Mouse (Mus musculus): ENCODE data around the gene Cyp11a1. TPM values are rescaled to one million over a fixed set of nuclear protein-coding genes. Genes with fewer than 3 reads are reported as not detected.

Gene Cyp11a1
- polyA plus RNA-seq, 2 experiments from 2014 or later: not detected

DNA sequence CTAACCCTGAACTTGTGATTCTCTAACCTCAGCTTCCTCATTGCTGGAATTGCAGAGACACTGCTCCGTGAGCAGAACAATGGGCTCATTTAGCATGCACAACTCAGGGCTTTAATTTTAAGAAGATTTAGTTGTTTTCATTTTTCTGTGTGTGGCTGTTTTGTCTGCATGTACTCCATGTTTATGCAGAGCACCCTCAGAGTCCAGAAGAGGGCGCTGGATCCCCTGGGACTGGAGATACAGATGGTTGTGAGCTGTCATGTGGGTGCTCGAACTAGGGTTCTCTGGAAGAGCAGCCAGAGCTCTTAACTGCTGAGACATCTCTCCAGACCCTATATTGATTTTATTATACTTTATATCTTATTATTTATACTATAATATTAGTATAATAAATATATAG lies 3.4 kb downstream of the Cyp11a1 start:
- no peak for ATAC-seq

DNA sequence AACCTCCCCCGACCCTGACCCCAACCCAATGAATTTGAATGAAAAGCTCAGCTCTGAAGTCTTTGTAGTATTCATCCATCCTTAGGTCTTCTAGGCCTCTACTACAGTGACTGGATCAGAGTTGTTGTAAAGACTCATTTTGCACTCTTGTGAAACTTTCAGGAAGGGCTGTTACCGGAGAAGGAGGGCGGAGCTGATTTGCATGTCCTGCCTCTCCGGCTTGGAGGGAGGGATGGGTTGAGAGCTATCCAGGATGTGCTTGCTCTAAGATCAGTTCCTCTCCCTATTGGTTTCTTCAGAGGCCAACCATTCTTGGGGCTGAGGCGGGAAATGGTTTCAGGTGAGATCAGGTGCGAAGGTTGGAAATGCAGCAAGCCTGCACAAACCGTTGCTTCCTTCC lies 4.8 kb downstream of the Cyp11a1 start:
- no peak for ATAC-seq

DNA sequence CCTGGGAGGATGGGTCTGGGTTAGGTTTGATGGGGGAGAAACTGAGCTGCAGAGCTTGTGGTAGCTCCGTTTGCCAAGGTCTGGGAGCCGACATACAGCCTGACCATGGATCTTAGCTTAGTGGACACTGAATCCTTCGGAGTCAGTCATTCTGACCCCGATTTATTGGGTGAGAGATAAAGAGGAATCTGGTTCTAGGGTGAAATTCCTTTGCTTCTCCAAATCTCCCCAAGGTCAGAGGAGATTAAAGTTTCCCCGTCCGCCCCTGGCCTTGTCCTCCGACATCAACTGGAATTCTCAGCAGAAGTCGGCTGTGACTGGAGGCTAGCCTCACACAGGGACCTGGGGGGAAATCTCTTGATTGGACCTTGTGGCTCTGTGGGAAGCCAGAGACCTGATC lies 5.3 kb downstream of the Cyp11a1 start:
- ATAC-seq: no peak

DNA sequence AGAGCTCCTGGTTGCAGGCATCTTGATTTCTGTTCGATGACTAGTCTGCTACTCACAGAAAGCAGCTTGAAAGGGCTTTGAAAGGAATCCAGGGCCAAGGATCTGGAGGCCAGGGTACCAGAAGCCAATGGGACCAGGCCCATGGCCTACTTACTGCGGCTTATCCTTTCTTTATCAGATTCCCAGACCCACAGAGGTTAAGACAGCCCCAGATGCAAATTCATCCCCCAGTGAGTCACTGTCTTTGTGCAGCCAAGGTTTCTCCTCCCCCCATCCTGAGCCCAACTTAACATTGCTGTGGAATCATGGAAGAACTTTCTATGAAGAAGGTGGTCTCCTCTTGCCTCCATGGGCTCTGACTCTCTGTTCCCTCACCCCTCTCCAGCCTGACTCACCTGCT lies 6.3 kb downstream of the Cyp11a1 start:
- no peak for ATAC-seq

DNA sequence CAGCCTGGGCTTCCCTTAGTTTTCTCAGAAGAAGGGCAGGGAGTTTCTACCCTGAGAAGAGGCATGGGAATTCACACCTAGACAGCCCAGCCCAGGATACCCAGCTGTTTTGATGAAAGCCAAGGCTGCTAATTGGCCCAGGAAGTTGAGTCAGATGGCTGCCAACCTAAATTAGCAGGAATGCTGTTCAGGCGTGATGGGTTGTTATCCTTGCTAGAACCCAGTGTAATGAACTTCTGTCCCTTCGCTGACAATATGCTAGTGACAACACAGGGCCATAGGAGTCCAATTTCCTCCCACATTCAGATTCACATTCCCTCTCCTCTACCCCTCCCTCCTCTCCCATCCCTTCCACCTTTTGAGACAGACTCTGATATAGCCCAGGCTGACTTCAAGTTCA lies 6.7 kb downstream of the Cyp11a1 start:
- no peak for ATAC-seq

DNA sequence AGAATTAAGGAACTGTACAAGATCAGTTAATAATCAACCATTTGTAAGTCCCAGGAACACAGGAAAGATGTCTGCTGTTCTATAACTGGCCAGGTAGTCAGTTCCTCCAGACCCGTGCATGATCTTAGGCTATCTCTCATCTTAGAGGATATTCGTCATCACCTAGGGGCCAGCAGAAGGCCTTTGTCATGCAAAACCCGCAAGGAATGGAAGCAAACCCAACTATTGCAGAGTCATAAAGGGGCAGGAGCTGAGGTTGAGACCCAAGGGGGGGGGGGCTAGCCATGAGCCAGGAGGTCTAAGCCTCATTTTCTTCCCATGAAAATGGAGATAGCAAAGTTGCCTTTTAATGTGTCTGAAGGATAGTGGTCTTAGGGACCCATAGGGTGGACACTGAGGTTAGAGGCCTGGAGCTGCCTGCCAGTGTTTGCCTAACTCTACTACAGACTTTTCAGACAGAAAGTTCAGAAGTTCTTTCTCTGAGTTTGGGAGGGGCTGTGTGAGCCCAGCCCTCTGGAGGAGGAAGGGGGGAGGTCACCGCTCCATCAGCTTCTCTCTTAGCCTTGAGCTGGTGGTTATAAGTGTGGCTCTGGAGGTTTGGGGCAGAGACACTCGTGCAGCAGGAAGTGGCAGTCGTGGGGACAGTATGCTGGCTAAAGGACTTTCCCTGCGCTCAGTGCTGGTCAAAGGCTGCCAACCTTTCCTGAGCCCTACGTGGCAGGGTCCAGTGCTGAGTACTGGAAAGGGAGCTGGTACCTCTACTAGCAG lies 8.4 kb downstream of the Cyp11a1 start:
- ATAC-seq: no peak

DNA sequence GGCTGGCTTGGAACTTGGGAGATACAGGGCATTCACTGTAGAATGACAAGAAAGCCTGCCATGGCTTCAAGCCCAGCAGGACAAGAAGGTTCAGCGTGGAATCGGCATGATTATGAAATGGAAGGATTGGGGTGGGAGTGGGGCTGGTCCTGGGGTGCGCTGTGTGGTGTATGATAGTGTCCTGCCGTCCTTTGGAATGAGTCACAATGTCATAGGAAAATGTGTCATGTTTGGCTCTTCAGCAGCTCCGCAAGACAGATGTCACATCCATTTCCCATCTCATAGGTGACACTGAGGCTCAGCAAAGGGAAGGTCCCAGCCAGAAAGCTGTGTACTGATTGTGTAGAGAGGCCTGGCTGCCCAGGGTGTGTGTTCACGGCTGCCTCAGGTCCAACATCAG lies 9.6 kb downstream of the Cyp11a1 start:
- ATAC-seq: no peak

DNA sequence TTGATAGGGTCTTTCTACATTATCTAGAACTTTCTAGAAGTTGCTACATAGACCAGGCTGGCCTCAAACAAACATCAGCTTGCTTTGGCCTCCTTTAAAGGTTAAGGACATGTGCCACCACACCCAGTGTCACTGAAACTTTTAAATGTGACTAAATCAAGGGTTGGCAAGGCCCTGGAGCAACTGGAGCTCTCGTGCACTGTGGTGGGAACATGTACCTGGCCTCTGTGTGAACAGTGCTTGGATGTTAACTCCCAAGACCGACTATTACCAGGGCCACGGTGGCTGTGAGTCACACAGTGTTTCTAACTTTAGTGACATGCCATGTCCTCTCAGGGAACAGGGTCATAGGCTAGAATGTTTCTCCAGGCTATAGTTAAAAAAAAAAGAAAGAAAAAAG lies 10.8 kb downstream of the Cyp11a1 start:
- ATAC-seq: no peak

DNA sequence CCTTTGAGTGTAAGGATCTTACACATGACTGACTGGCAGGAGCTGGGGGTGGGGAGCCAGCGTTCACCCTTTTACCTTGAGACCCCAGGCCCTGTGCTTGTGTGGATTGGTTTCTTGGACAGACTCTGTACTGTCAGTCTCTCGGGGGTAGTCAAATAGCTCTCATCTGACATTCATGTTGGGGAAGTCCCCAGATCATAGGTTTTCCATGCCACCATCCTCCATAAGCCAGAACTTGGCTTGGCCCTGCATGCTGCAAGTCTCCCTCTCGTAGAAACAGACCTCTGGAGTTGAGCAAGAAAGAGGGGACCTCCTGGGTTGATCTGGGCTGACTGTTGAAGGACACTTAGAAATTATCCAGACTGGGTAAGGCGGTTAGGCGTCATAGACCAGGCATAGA lies 12.2 kb downstream of the Cyp11a1 start:
- ATAC-seq: no peak

DNA sequence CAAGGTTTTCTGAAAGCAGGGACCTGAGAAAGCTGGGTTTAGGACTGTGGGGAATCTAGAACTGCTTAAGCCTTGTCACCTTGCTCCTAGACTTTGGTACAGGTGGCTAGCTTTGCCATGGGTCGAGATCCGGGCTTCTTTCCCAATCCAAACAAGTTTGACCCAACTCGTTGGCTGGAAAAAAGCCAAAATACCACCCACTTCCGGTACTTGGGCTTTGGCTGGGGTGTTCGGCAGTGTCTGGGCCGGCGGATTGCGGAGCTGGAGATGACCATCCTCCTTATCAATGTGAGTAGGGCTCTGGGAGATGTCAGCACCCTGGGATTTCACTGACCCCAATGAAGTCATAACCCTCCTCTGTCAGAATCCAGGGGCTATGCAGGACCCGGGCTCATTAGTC lies 19.8 kb downstream of the Cyp11a1 start:
- no peak for ATAC-seq

DNA sequence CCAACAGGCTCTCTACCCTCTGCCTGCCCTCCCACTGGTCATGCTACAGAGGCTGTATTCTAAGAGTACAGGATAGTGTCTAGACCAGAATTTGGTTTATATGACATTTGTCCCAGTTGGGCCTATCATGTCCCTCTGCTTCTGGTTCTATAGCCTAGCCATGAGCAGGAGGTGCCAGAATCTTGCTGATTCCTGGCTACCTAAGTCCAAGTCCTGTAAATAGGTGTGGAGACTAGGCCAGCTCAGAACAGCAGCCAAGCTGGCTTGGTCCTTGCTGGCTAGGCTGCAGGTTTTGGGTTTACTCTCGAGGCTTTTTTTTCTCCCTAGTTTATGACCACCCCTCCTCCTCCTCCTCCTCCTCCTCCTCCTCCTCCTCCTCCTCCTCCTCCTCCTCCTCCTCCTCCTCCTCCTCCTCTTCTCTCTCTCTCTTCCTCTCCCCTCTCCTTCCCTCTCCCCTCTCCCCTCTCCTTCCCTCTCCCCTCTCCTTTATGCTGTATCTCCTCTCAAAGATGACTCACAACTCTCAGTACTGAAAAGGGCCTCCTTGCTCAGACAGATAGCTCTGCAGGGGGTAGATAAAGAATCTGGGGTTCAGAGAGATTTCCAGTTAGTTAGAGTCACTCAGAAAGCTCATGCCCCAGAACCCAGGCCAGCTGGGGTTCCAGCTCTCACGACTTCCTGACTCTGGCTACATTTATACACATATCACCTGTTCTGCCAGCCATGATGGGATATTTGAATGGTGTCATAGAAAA lies 21.4 kb downstream of the Cyp11a1 start:
- no peak for ATAC-seq

DNA sequence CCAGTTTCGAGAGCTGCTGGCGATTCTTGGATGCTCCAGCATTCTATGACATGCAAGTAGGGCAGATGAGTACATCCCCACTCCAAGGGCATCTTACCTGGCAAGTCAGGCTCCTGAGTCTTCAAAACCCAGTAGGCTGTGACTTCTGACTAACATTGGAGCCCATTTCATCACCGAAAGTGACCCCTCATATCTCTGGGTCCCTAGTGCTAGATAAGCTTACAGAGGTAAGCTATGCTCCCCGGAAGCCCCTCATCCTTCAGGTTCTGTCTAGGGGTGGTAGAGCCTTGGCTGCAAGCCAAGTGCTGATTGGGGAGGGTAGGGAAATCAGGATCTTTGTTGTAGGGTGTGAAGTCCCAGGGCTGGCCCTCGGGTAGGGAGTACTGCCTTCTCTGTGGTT lies 22.6 kb downstream of the Cyp11a1 start:
- ATAC-seq: no peak

DNA sequence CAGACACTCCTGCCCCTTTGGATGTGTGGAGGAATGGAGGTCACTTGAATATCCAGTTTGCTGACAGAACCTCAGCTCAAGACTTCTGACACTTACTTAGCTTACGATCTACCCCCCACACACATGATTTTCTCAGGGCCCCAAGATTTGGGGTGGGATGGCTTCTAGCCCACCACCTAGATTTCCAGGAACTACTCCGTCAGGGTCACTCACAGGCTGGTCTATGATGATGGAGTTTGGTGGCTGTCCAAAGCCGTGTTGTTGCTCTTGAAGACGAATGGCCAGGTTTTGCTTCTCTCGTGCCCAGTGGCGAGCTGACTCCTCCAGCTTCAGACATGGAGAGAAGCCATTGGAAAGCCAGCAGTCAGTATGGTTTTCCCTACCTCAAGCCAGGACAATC lies 23.4 kb downstream of the Cyp11a1 start:
- no peak for ATAC-seq

DNA sequence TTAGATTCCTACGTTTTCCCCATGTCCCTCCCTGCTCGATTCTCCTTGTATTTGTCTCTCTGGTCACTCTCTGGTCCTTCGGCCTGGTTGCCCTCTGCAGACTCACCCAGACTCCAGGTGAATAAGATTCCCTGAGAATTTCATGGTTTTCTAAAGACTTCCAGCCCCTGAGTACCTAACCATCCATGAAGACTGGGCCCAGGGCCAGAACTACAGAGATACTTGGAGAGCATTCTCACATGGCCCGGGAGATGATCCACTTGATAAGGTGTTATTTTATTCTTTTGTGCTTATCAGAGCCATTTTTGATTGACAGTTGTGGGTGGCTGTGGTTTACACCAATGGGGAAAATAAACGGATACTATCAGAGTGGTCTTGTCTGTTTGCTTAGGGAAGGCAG lies 25.7 kb downstream of the Cyp11a1 start:
- ATAC-seq: no peak

DNA sequence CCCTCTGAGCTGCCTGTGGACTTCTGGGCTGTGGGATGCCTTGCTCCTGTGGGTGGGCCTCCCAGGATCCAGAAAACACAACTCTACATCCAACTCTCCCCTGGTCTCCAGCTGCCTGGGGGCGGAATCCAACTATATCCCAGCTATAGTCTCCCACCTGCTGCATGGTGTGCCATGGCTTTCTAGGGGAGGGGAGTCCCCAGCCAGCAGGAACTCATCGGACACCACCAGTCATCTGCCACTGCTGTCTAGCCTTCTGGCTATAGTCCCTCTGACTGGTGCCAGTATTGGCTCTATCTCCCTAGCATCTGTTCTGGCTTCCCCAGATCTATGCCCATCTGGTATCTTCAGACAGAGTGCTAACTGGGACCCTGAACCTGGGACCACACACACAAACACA lies 29.3 kb downstream of the Cyp11a1 start:
- no peak for ATAC-seq

DNA sequence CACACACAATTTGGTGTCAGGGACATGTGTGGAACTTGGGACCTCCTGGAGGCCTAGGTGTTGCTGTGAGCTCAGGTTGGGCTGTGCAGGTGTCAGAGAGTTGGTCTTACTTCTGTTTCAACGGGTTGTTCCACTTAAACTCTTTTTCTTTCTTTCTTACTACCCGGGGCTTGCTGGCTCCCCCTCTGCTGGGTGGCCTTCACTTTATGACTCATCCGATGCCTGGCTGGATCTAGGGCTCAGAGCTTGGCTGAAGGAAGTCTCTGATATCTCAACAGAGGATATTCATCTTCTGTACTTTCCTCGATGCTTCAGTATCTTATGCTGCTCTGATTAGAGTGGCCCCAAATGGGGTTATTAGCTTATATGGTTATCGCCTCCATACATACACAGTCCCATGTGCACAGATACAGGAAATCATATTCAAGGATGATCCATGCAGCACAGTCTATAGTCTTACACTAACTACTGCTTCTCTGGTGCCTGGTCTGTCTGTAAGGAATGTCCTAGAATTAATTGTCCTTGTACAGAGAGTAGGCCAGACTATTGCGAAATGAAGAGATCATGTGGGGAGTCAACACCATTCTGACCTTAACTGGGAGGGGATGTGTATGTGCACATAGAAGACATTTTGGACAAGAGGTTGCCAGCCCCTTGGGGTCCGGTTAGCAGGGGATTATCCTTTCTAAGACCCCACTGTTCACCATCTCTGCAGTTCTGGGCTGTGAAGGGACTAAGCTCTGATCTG lies 29.9 kb downstream of the Cyp11a1 start:
- ATAC-seq: no peak

DNA sequence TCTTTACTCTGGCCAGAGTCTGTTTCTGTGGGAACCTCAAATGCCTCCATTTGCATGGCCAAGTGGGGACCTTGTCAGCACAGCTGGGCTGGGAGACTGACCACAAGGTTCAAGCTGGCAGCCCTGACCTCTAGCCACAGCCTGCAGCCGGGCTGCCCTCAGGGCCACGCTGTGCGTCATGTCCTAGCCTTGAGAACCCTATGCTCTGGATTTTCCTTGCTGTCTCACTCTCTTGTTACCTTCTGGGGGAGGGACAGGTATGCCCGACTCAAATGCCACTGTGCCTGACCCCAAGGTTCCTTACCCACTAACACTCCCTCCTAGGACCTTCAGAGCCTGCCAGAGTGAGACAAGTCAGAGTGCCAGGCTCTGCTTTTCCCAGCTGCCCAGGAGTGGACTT lies 30.8 kb downstream of the Cyp11a1 start:
- ATAC-seq: no peak

DNA sequence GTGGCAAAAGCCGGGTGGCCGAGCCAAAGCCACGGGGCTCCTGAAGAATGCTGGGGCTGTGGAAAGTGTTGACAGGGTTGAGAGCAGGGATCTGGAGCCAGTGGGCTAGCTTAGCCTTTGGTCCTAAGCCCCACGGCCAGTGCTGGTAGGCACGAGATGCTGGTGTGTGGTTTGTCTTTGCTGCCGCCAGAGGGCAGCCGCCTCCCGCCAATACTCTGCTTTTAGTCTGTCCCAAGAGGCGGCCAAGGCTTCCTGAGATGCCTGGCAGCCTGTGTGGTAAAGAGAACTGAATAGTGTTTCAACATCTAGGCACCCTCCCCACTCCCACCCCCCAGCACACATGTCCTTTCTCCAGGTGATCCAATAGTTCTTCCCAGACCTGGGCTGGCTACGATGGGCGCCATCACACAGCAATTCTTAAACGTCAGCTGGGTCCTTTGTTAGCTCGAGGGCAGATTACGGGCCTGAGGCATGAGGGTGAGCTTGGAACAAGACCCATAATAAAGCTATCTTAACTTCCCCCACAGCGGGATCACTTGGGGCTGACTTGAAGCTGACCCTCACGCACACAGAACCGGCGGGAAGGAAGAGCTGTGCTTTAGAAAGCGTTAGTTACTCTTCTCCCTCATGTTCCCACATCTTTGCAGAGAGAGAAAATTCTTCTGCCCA lies 32.4 kb downstream of the Cyp11a1 start:
- no peak for ATAC-seq

DNA sequence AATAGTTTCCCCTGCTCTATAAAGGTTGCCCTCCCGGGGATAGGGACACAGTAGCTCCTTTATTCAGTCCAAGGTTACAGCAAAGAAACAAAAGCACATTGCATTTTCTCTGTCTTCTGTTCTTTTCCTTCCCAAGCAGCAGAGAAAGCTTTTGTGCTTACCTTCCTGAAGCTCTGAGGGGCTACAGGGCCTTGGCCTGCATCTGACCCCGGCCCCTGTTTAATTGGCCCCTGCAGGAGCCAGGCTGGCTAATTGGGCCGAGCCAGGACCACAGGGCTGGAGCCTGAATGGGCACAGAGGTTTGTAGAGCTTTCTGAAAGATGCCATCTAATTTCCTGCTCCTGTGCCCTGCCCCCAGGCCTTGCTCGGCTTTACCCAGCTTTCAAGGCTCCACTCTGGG lies 34.8 kb downstream of the Cyp11a1 start:
- no peak for ATAC-seq

DNA sequence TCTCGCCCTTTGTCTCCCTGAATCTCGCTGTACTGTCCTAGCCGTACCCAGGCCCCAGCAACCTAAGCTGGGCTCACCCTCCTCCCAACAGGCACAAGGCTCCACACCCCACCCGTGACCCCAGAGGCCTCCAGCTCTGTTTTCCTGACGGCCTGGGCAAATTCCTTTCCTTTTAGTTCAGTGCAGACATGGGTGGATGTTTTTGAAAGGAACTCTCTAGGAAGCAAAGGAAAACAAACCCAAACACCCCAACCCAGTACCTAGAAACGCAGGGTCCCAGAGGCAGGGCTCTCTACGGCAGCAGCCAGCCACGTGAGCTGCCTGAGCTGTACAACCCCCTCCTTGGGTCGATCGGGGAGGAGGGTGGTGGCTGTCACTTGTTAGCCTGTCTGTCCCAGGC lies 36.2 kb downstream of the Cyp11a1 start:
- ATAC-seq: no peak

DNA sequence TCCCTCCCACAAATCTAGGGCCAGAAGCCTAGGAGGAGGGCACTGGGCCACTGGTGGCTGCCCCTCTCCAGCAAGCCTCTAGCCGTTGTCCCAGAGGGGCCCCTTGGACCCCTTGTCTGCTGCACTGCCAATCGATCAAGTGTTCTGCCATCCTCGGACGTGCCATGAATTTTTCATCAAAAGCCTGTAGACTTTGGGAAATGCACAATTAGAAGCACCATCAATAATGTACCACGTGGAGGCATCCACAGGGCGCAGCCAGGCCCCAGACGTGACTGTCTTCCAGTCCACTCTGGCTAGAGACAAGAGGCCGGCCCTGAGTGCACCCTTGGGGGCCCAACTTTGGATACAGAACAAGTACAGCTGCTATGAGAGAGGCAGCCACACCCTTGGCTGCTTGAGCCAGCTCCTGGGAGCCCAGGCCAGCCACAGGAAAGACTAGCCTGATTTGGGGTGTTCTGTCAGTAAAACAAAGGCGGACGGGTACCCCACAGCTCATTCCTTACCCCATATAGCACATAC lies 37.3 kb downstream of the Cyp11a1 start:
- no peak for ATAC-seq

DNA sequence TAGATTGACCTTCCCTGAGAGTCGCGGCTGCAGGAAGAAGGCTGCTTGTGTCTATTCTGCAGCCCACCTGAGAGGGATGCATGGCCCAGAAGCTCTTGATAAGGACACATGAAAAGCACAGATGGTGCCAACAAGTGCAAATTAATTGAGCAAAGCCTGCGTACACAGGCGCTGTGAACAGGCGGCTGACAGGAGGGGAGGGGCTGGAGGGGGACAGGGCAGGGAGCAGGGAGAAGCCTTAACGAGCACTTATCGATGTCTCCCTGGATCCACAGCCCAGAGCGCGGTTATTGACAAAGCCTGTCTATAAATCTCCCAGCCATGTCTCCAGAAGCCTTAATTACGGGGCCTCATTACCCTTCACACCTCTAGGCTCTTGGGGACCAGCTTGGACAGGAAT lies 38.6 kb downstream of the Cyp11a1 start:
- no peak for ATAC-seq

DNA sequence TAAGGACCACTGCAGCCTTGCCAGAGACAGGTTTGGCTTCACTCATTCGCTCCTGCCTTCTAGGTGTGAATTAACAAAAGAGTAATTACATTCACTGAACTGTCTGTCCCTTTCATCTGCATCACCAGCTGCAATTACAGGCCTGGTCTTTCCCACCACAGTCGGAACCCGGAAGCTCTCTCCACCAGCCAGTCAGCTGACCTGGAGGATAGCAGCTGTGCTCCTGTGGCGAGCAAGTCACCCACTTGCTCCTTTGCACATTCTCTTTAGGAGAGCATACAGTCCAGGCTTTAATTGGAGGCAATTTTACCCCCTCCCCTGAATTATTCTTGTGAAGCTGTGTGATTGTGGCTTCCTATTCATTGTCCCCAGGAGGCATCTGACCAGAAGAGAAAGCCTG lies 39.4 kb downstream of the Cyp11a1 start:
- ATAC-seq: no peak

Data from CD4-positive, CD25-positive, alpha-beta regulatory T cell, adult 4 months (primary cell).